Mouse (Mus musculus) midbrain, postnatal 0 days (tissue): ENCODE data around the gene Wars. TPM values are rescaled to one million over a fixed set of nuclear protein-coding genes. Genes with fewer than 3 reads are reported as not detected.
A peak's percentile ranks its signal among the peaks of the same experiment; 100 is the strongest.

Source experiments
- ATAC-seq: fragments of 200-750 bp; cut with Nextera tagmentation; 2 replicates; pipeline ENCODE4 v1.8.0; 2017; ENCODE audit warnings: moderate number of reproducible peaks, mild to moderate bottlenecking, moderate TSS enrichment, moderate library complexity; ENCODE audit not compliant: low FRiP score
- DNase-seq: peaks from one replicate; pipeline ENCODE4 v3.0.0-alpha.2; 2015; ENCODE audit warnings: low spot score
- H3K27ac ChIP-seq: fragments of 300-500 bp; sonication (generic); 2 replicates; pipeline ENCODE4 v1.5.1; 2014; ENCODE audit warnings: low read depth, mild to moderate bottlenecking, low read length, mixed read lengths
- H3K27me3 ChIP-seq: fragments of 300-500 bp; sonication (generic); 2 replicates; pipeline ENCODE4 v1.6.1; 2014; ENCODE audit warnings: low read length, control low read depth, mixed read lengths; ENCODE audit not compliant: insufficient read depth
- H3K36me3 ChIP-seq: fragments of 300-500 bp; sonication (generic); 2 replicates; pipeline ENCODE4 v1.6.1; 2014; ENCODE audit warnings: low read length, control low read depth, mixed read lengths; ENCODE audit not compliant: insufficient read depth
- H3K4me1 ChIP-seq: fragments of 300-500 bp; sonication (generic); 2 replicates; pipeline ENCODE4 v1.6.1; 2014; ENCODE audit warnings: mild to moderate bottlenecking, control low read depth, antibody characterized with exemption, low read length, mixed read lengths; ENCODE audit not compliant: insufficient read depth
- H3K4me2 ChIP-seq: fragments of 300-500 bp; sonication (generic); 2 replicates; pipeline ENCODE4 v1.6.1; 2014; ENCODE audit warnings: low read depth, mild to moderate bottlenecking, low read length, mixed read lengths; ENCODE audit not compliant: poor library complexity, severe bottlenecking
- H3K4me3 ChIP-seq: fragments of 300-500 bp; sonication (generic); 2 replicates; pipeline ENCODE4 v1.5.1; 2014; ENCODE audit warnings: low read depth, mild to moderate bottlenecking, low read length, moderate library complexity
- H3K9ac ChIP-seq: fragments of 300-500 bp; sonication (generic); replicated peaks from 2 replicates; pipeline ENCODE4 v1.6.1; 2014; ENCODE audit warnings: mild to moderate bottlenecking, low read length, moderate library complexity, mixed read lengths; ENCODE audit not compliant: poor library complexity, severe bottlenecking
- H3K9me3 ChIP-seq: fragments of 300-500 bp; sonication (generic); 2 replicates; pipeline ENCODE4 v1.6.1; 2016; ENCODE audit warnings: low read length, control low read depth
- CTCF ChIP-seq: IDR thresholded peaks from 2 replicates; pipeline ENCODE4 v1.5.1; 2016; ENCODE audit warnings: antibody characterized with exemption, mild to moderate bottlenecking
- WGBS: fragments of 180-500 bp; shearing (Covaris S2); extraction: QIAGEN DNeasy Blood & Tissue Kit; methylation state at CpG from one replicate; pipeline ENCODE4 v1.1.7; 2014; 5-methylcytosine and 5-hydroxymethylcytosine counted together
- polyA plus RNA-seq: library from polyadenylated mRNA; unstranded; fragments of >200 nt; fragmentation: Nextera tagmentation; extraction: Ambion mirVana; gene quantifications from 2 replicates; pipeline ENCODE4 v1.2.1, GENCODE M21; 2015
- total RNA-seq: library from RNA; depleted of rRNA; stranded (reverse); fragments of >200 nt; gene quantifications from 2 replicates; pipeline ENCODE4 v1.2.3, GENCODE M21; 2014

Wars gene
- total and polyA plus RNA-seq, 2 experiments from 2014 or later, result 99.1 to 142 TPM

GRCm38 (mm10) chr12:108892989-108893714 is 822 bp downstream of the Wars start, which contains the start of gene Wdr25:
Gene Wdr25, plus strand, starts transcription at chr12:108893631.
- peak within 1 kb of the TSS; percentile 89 for H3K4me2 ChIP-seq
- WGBS, result 27% methylated on average over 12 of the region's 12 CpGs
- no peak for ATAC-seq
- H3K36me3 ChIP-seq, result peaks cover 9% of the 10 kb centered on the region
- peak within 1 kb of the TSS; percentile 70 for H3K9ac ChIP-seq
- peaks cover 8% of the 10 kb centered on the region for H3K4me1 ChIP-seq
- no peaks in the 10 kb centered on the region for H3K9me3 ChIP-seq
- no peak for DNase-seq
- H3K4me3 ChIP-seq, result peak within 1 kb of the TSS; percentile 91
- no peak for TF ChIP-seq CTCF
- peak within 1 kb of the TSS; percentile 38; the same call in 1 of the 2 replicates for H3K27ac ChIP-seq
- H3K27me3 ChIP-seq, result no peaks in the 10 kb centered on the region

GRCm38 (mm10) chr12:108888632-108889031 is 5.3 kb downstream of the Wars start:
- no peak for TF ChIP-seq CTCF

GRCm38 (mm10) chr12:108887077-108887476 is 6.9 kb downstream of the Wars start:
- 94% methylated on average over 4 of the region's 4 CpGs for WGBS
- Histone ChIP-seq H3K9ac (no peak overlapping the region), H3K4me3 (no peak overlapping the region), H3K4me1 (no peaks in the 10 kb centered on the region), H3K9me3 (no peaks in the 10 kb centered on the region), H3K4me2 (no peak overlapping the region), H3K27me3 (no peaks in the 10 kb centered on the region), H3K27ac (no peak overlapping the region), H3K36me3 (peaks cover 65% of the 10 kb centered on the region)
- no peak for TF ChIP-seq CTCF
- DNase-seq (no peak), ATAC-seq (no peak)

More at GRCm38 (mm10) chr12:108888632-108889031, 5.3 kb downstream of the Wars start:
- DNase-seq, result no peak
- 92% methylated on average over 4 of the region's 4 CpGs for WGBS
- no peaks in the 10 kb centered on the region for H3K9me3 ChIP-seq
- H3K9ac ChIP-seq, result no peak overlapping the region
- no peak overlapping the region for H3K4me3 ChIP-seq
- no peaks in the 10 kb centered on the region for H3K27me3 ChIP-seq
- peaks cover 8% of the 10 kb centered on the region for H3K4me1 ChIP-seq
- peaks cover 52% of the 10 kb centered on the region for H3K36me3 ChIP-seq
- no peak overlapping the region for H3K4me2 ChIP-seq
- no peak for ATAC-seq
- no peak overlapping the region for H3K27ac ChIP-seq

- 100% methylated on average over 1 of the region's 1 CpGs for WGBS
- Histone ChIP-seq H3K9ac (no peak overlapping the region), H3K4me1 (no peaks in the 10 kb centered on the region), H3K27me3 (no peaks in the 10 kb centered on the region), H3K9me3 (no peaks in the 10 kb centered on the region), H3K4me3 (no peak overlapping the region), H3K36me3 (peaks cover 71% of the 10 kb centered on the region), H3K27ac (no peak overlapping the region), H3K4me2 (no peak overlapping the region)
- ATAC-seq (no peak), DNase-seq (no peak)
- no peak for TF ChIP-seq CTCF
These were observed 8.1 kb downstream of the Wars start for GRCm38 (mm10) chr12:108885906-108886305.

GRCm38 (mm10) chr12:108882776-108883175 is 11.2 kb downstream of the Wars start:
- no peak for ATAC-seq
- Histone ChIP-seq H3K9me3 (no peaks in the 10 kb centered on the region), H3K9ac (no peak overlapping the region), H3K4me2 (no peak overlapping the region), H3K4me3 (no peak overlapping the region), H3K27me3 (no peaks in the 10 kb centered on the region), H3K36me3 (peaks cover 80% of the 10 kb centered on the region), H3K27ac (no peak overlapping the region), H3K4me1 (no peaks in the 10 kb centered on the region)
- no peak for DNase-seq
- WGBS, result 90% methylated on average over 8 of the region's 8 CpGs
- no peak for TF ChIP-seq CTCF

- 88% methylated on average over 3 of the region's 3 CpGs for WGBS
- H3K36me3 ChIP-seq, result peaks cover 64% of the 10 kb centered on the region
- no peak for TF ChIP-seq CTCF
These were observed 12.8 kb downstream of the Wars start for GRCm38 (mm10) chr12:108881192-108881591.

More at GRCm38 (mm10) chr12:108881192-108881591, 12.8 kb downstream of the Wars start:
- no peak overlapping the region for H3K27ac ChIP-seq
- no peak overlapping the region for H3K4me3 ChIP-seq
- no peaks in the 10 kb centered on the region for H3K4me1 ChIP-seq
- H3K27me3 ChIP-seq, result no peaks in the 10 kb centered on the region
- DNase-seq, result no peak
- no peak overlapping the region for H3K4me2 ChIP-seq
- ATAC-seq, result no peak
- H3K9me3 ChIP-seq, result no peaks in the 10 kb centered on the region
- H3K9ac ChIP-seq, result no peak overlapping the region
